Mouse (Mus musculus): ENCODE results near the gene Edn2. TPM values are rescaled to one million over a fixed set of nuclear protein-coding genes. Genes with fewer than 3 reads are reported as not detected.

Edn2 gene
- polyA plus RNA-seq, 1 experiment from 2014 or later = 3.8 TPM

DNA sequence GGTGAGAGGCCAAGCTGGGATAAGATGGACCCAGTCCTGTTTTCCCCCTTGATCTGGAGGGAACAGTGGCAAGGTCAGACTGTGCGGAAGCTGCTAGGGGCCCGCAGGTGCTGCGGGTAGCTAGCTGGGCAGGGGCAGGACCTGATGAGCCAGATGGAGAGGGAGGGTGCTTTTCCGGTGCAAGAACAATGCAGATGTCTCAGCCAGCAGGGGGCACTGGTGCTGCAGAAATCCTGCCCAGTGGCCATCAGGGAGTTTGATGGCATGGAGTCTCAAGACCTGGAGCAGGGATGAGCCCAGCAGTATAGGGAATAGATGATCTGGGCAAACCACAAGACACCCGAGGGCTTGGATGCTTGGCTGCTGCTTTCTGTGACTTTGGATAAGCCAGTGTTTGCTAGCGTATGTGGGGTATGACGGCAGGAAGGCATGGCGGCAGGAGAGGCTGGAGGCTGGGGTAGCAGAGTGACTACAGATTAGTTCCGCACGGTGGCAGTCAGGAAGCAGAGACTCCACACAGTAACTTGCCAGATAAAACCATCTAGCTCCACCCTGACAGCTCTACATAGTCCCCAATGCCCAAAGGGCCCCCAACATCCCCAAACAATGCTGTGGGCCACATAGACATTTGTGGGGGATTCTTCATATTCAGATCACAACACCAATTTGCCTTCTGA, 55.0 kb downstream of the Edn2 start:
- Histone ChIP-seq H3K36me3 (no peaks in the 10 kb centered on the region), H3K9ac (no peak overlapping the region), H3K4me2 (no peak overlapping the region), H3K27ac (no peak overlapping the region), H3K4me3 (replicated peaks) (no peak overlapping the region), H3K4me1 (peaks cover 8% of the 10 kb centered on the region; the same call in 1 of the 2 replicates), H3K9me3 (no peaks in the 10 kb centered on the region), H3K27me3 (replicated peaks) (no peaks in the 10 kb centered on the region)
- ATAC-seq (ENCODE audit: insufficient read depth, low FRiP score, low read depth) = no peak
- 36% methylated on average over 10 of the region's 10 CpGs for WGBS

GRCm38 (mm10) chr4:120216883-120217282, 55.9 kb downstream of the Edn2 start:
- Histone ChIP-seq H3K4me2 (no peak overlapping the region), H3K4me1 (peaks cover 7% of the 10 kb centered on the region; the same call in 1 of the 2 replicates), H3K27me3 (replicated peaks) (no peaks in the 10 kb centered on the region), H3K27ac (no peak overlapping the region), H3K36me3 (no peaks in the 10 kb centered on the region), H3K9ac (no peak overlapping the region), H3K4me3 (replicated peaks) (no peak overlapping the region), H3K9me3 (no peaks in the 10 kb centered on the region)
- ATAC-seq (ENCODE audit: insufficient read depth, low FRiP score, low read depth) = no peak

Other genes with a start within 250 kb of the Edn2 start
- gene AL607142.1, start 96.2 kb upstream of the Edn2 start, polyA plus RNA-seq (2015; fragmentation: Nextera tagmentation; extraction: Ambion mirVana) = not detected in 2 replicates
- 0.13 and 0.37 TPM in 2 replicates for gene Foxo6, start 126.1 kb downstream of the Edn2 start, polyA plus RNA-seq (2015; fragmentation: Nextera tagmentation; extraction: Ambion mirVana)
- gene Scmh1, start 244.1 kb downstream of the Edn2 start, polyA plus RNA-seq (2015; fragmentation: Nextera tagmentation; extraction: Ambion mirVana) = 35.6 and 39.5 TPM in 2 replicates